Mouse (Mus musculus): ENCODE results near the gene Ptgs1. TPM values are rescaled to one million over a fixed set of nuclear protein-coding genes. Genes with fewer than 3 reads are reported as not detected.

Ptgs1 gene
- polyA plus RNA-seq, 1 experiment from 2014 or later, result 5.5 TPM

GRCm38 (mm10) chr2:36236889-36237288 lies 6.7 kb downstream of the Ptgs1 start:
- H3K9ac ChIP-seq (ENCODE audit: low read depth, low read length), result no peak overlapping the region
- no peaks in the 10 kb centered on the region for H3K4me1 ChIP-seq (ENCODE audit: control insufficient read depth, insufficient read depth, low read length)
- 95% methylated on average over 5 of the region's 5 CpGs for WGBS
- H3K9me3 ChIP-seq (replicated peaks; ENCODE audit: control insufficient read depth, low read length, poor library complexity, severe bottlenecking), result no peaks in the 10 kb centered on the region
- no peak overlapping the region for H3K27ac ChIP-seq (ENCODE audit: low read length)
- H3K36me3 ChIP-seq (ENCODE audit: control insufficient read depth, insufficient read depth, low read length), result no peaks in the 10 kb centered on the region
- H3K4me2 ChIP-seq (ENCODE audit: low read length), result no peak overlapping the region
- no peak for ATAC-seq
- no peaks in the 10 kb centered on the region for H3K27me3 ChIP-seq (ENCODE audit: control insufficient read depth, insufficient read depth, low read depth, low read length)
- no peak overlapping the region for H3K4me3 ChIP-seq (ENCODE audit: low read depth, low read length)

- Histone ChIP-seq H3K4me1 (ENCODE audit: control insufficient read depth, insufficient read depth, low read length) (no peaks in the 10 kb centered on the region), H3K36me3 (ENCODE audit: control insufficient read depth, insufficient read depth, low read length) (no peaks in the 10 kb centered on the region), H3K9ac (ENCODE audit: low read depth, low read length) (no peak overlapping the region), H3K9me3 (replicated peaks; ENCODE audit: control insufficient read depth, low read length, poor library complexity, severe bottlenecking) (no peaks in the 10 kb centered on the region), H3K4me2 (ENCODE audit: low read length) (no peak overlapping the region), H3K4me3 (ENCODE audit: low read depth, low read length) (no peak overlapping the region), H3K27me3 (ENCODE audit: control insufficient read depth, insufficient read depth, low read depth, low read length) (no peaks in the 10 kb centered on the region), H3K27ac (ENCODE audit: low read length) (no peak overlapping the region)
- ATAC-seq, result no peak
- WGBS, result 92% methylated on average over 6 of the region's 6 CpGs
Measured at GRCm38 (mm10) chr2:36237557-36237956, 7.3 kb downstream of the Ptgs1 start.

GRCm38 (mm10) chr2:36238467-36238866 lies 8.2 kb downstream of the Ptgs1 start:
- Histone ChIP-seq H3K4me2 (ENCODE audit: low read length) (no peak overlapping the region), H3K27me3 (ENCODE audit: control insufficient read depth, insufficient read depth, low read depth, low read length) (no peaks in the 10 kb centered on the region), H3K27ac (ENCODE audit: low read length) (no peak overlapping the region), H3K9me3 (replicated peaks; ENCODE audit: control insufficient read depth, low read length, poor library complexity, severe bottlenecking) (no peaks in the 10 kb centered on the region), H3K36me3 (ENCODE audit: control insufficient read depth, insufficient read depth, low read length) (no peaks in the 10 kb centered on the region), H3K9ac (ENCODE audit: low read depth, low read length) (no peak overlapping the region), H3K4me3 (ENCODE audit: low read depth, low read length) (no peak overlapping the region), H3K4me1 (ENCODE audit: control insufficient read depth, insufficient read depth, low read length) (no peaks in the 10 kb centered on the region)
- WGBS, result 73% methylated on average over 3 of the region's 3 CpGs
- ATAC-seq, result no peak

- H3K27me3 ChIP-seq (ENCODE audit: control insufficient read depth, insufficient read depth, low read depth, low read length), result no peaks in the 10 kb centered on the region
- WGBS, result 90% methylated on average over 2 of the region's 2 CpGs
- H3K4me1 ChIP-seq (ENCODE audit: control insufficient read depth, insufficient read depth, low read length), result no peaks in the 10 kb centered on the region
- no peak overlapping the region for H3K27ac ChIP-seq (ENCODE audit: low read length)
- H3K4me2 ChIP-seq (ENCODE audit: low read length), result no peak overlapping the region
- H3K9ac ChIP-seq (ENCODE audit: low read depth, low read length), result no peak overlapping the region
- H3K9me3 ChIP-seq (replicated peaks; ENCODE audit: control insufficient read depth, low read length, poor library complexity, severe bottlenecking), result no peaks in the 10 kb centered on the region
- H3K4me3 ChIP-seq (ENCODE audit: low read depth, low read length), result no peak overlapping the region
- no peaks in the 10 kb centered on the region for H3K36me3 ChIP-seq (ENCODE audit: control insufficient read depth, insufficient read depth, low read length)
- no peak for ATAC-seq
Measured at GRCm38 (mm10) chr2:36238951-36239350, 8.7 kb downstream of the Ptgs1 start.

- H3K9me3 ChIP-seq (replicated peaks; ENCODE audit: control insufficient read depth, low read length, poor library complexity, severe bottlenecking), result no peaks in the 10 kb centered on the region
- 93% methylated on average over 13 of the region's 13 CpGs for WGBS
- ATAC-seq, result no peak
- H3K4me2 ChIP-seq (ENCODE audit: low read length), result no peak overlapping the region
- no peak overlapping the region for H3K27ac ChIP-seq (ENCODE audit: low read length)
- H3K4me3 ChIP-seq (ENCODE audit: low read depth, low read length), result no peak overlapping the region
- no peaks in the 10 kb centered on the region for H3K4me1 ChIP-seq (ENCODE audit: control insufficient read depth, insufficient read depth, low read length)
- no peaks in the 10 kb centered on the region for H3K36me3 ChIP-seq (ENCODE audit: control insufficient read depth, insufficient read depth, low read length)
- no peaks in the 10 kb centered on the region for H3K27me3 ChIP-seq (ENCODE audit: control insufficient read depth, insufficient read depth, low read depth, low read length)
- no peak overlapping the region for H3K9ac ChIP-seq (ENCODE audit: low read depth, low read length)
Measured at GRCm38 (mm10) chr2:36242514-36242913, 12.3 kb downstream of the Ptgs1 start.

GRCm38 (mm10) chr2:36243296-36243891 lies 13.2 kb downstream of the Ptgs1 start:
- no peak overlapping the region for H3K4me2 ChIP-seq (ENCODE audit: low read length)
- WGBS, result 87% methylated on average over 9 of the region's 9 CpGs

GRCm38 (mm10) chr2:36243892-36244309 lies 13.7 kb downstream of the Ptgs1 start:
- Histone ChIP-seq H3K4me3 (ENCODE audit: low read depth, low read length) (no peak overlapping the region), H3K27me3 (ENCODE audit: control insufficient read depth, insufficient read depth, low read depth, low read length) (no peaks in the 10 kb centered on the region), H3K4me2 (ENCODE audit: low read length) (no peak overlapping the region), H3K4me1 (ENCODE audit: control insufficient read depth, insufficient read depth, low read length) (no peaks in the 10 kb centered on the region), H3K9ac (ENCODE audit: low read depth, low read length) (no peak overlapping the region), H3K27ac (ENCODE audit: low read length) (no peak overlapping the region), H3K36me3 (ENCODE audit: control insufficient read depth, insufficient read depth, low read length) (no peaks in the 10 kb centered on the region), H3K9me3 (replicated peaks; ENCODE audit: control insufficient read depth, low read length, poor library complexity, severe bottlenecking) (no peaks in the 10 kb centered on the region)
- WGBS, result 50% methylated on average over 5 of the region's 5 CpGs
- ATAC-seq, result no peak

More at GRCm38 (mm10) chr2:36243296-36243891, 13.2 kb downstream of the Ptgs1 start:
- Histone ChIP-seq H3K9me3 (replicated peaks; ENCODE audit: control insufficient read depth, low read length, poor library complexity, severe bottlenecking) (no peaks in the 10 kb centered on the region), H3K9ac (ENCODE audit: low read depth, low read length) (no peak overlapping the region), H3K4me3 (ENCODE audit: low read depth, low read length) (no peak overlapping the region), H3K27ac (ENCODE audit: low read length) (no peak overlapping the region), H3K27me3 (ENCODE audit: control insufficient read depth, insufficient read depth, low read depth, low read length) (no peaks in the 10 kb centered on the region), H3K4me1 (ENCODE audit: control insufficient read depth, insufficient read depth, low read length) (no peaks in the 10 kb centered on the region), H3K36me3 (ENCODE audit: control insufficient read depth, insufficient read depth, low read length) (no peaks in the 10 kb centered on the region)
- ATAC-seq, result no peak

- no peak overlapping the region for H3K27ac ChIP-seq (ENCODE audit: low read length)
- H3K4me1 ChIP-seq (ENCODE audit: control insufficient read depth, insufficient read depth, low read length), result no peaks in the 10 kb centered on the region
- no peak overlapping the region for H3K9ac ChIP-seq (ENCODE audit: low read depth, low read length)
- H3K9me3 ChIP-seq (replicated peaks; ENCODE audit: control insufficient read depth, low read length, poor library complexity, severe bottlenecking), result no peaks in the 10 kb centered on the region
- no peaks in the 10 kb centered on the region for H3K36me3 ChIP-seq (ENCODE audit: control insufficient read depth, insufficient read depth, low read length)
- H3K4me2 ChIP-seq (ENCODE audit: low read length), result no peak overlapping the region
- ATAC-seq, result no peak
- no peaks in the 10 kb centered on the region for H3K27me3 ChIP-seq (ENCODE audit: control insufficient read depth, insufficient read depth, low read depth, low read length)
- WGBS, result 83% methylated on average over 3 of the region's 3 CpGs
- H3K4me3 ChIP-seq (ENCODE audit: low read depth, low read length), result no peak overlapping the region
Measured at GRCm38 (mm10) chr2:36244705-36245104, 14.5 kb downstream of the Ptgs1 start.

GRCm38 (mm10) chr2:36247964-36248363 lies 17.7 kb downstream of the Ptgs1 start:
- Histone ChIP-seq H3K9me3 (replicated peaks; ENCODE audit: control insufficient read depth, low read length, poor library complexity, severe bottlenecking) (no peaks in the 10 kb centered on the region), H3K36me3 (ENCODE audit: control insufficient read depth, insufficient read depth, low read length) (no peaks in the 10 kb centered on the region), H3K4me2 (ENCODE audit: low read length) (no peak overlapping the region), H3K27me3 (ENCODE audit: control insufficient read depth, insufficient read depth, low read depth, low read length) (no peaks in the 10 kb centered on the region), H3K4me3 (ENCODE audit: low read depth, low read length) (no peak overlapping the region), H3K27ac (ENCODE audit: low read length) (no peak overlapping the region), H3K4me1 (ENCODE audit: control insufficient read depth, insufficient read depth, low read length) (no peaks in the 10 kb centered on the region), H3K9ac (ENCODE audit: low read depth, low read length) (no peak overlapping the region)
- 85% methylated on average over 3 of the region's 3 CpGs for WGBS
- ATAC-seq, result no peak
